In genomic region chr1:187604691-187605310, GRCm38 (mm10) we compare ENCODE assay signal across 10 mouse cellular contexts. TPM values are rescaled to one million over a fixed set of nuclear protein-coding genes. Genes with fewer than 3 reads are reported as not detected.
DNase-seq lines count a peak whose midpoint lies in the region; ATAC-seq lines count a peak whose summit lies in the region.
"Had no signal": no experiment of that assay in that cellular context is flagged by ENCODE, and none has a peak within 500 bp of the region (broad histone marks: within the 10 kb centered on the region; RNA-seq: fewer than 3 reads in every experiment).

No protein-coding gene starts in this region.

- H3K9ac ChIP-seq in heart, embryonic 12.5 days: no peak overlapping the region
- no peak overlapping the region for H3K9ac ChIP-seq in hindbrain, embryonic 12.5 days
- no peak overlapping the region for H3K9ac ChIP-seq in midbrain, embryonic 14.5 days (replicated peaks; ENCODE audit: low read length)

- no peak for ATAC-seq in heart, embryonic 12.5 days (ENCODE audit: insufficient number of reproducible peaks, low FRiP score)
- ATAC-seq in hindbrain, embryonic 12.5 days (ENCODE audit: low FRiP score): no peak
- no peak for ATAC-seq in midbrain, embryonic 14.5 days (ENCODE audit: low FRiP score, low TSS enrichment)

- no peak for DNase-seq in heart, postnatal 10 days
- DNase-seq in embryo, embryonic 10 days (ENCODE audit: low spot score): peak; percentile 32
- DNase-seq in midbrain, embryonic 14.5 days: peak; percentile 58
- DNase-seq in T-cell, adult 2 months (ENCODE audit: low spot score): no peak
- DNase-seq in layer of hippocampus, adult 8-10 months (ENCODE audit: low spot score in 2 of 2): no peak
- DNase-seq in left cerebral cortex, adult 11 months (ENCODE audit: low spot score): no peak

- no peaks in the 10 kb centered on the region for H3K36me3 ChIP-seq in heart, embryonic 12.5 days
- H3K36me3 ChIP-seq in hindbrain, embryonic 12.5 days: no peaks in the 10 kb centered on the region
- no peaks in the 10 kb centered on the region for H3K36me3 ChIP-seq in midbrain, embryonic 14.5 days (ENCODE audit: control insufficient read depth, insufficient read depth, low read length)

- H3K27ac ChIP-seq in heart, embryonic 12.5 days (ENCODE audit: poor library complexity, severe bottlenecking): no peak overlapping the region
- H3K27ac ChIP-seq in hindbrain, embryonic 12.5 days: peak overlapping the region; percentile 44; the same call in 1 of the 2 replicates
- no peak overlapping the region for H3K27ac ChIP-seq in midbrain, embryonic 14.5 days (replicated peaks; ENCODE audit: low read depth, low read length)

- H3K4me2 ChIP-seq in heart, embryonic 12.5 days: peak overlapping the region; percentile 84
- peak overlapping the region; percentile 51 for H3K4me2 ChIP-seq in hindbrain, embryonic 12.5 days (replicated peaks)
- peak overlapping the region; percentile 56 for H3K4me2 ChIP-seq in midbrain, embryonic 14.5 days (ENCODE audit: low read length)

- intact Hi-C loops in heart, postnatal 10 days (cut with DNase I): loop anchor here (5.0 to 10.0 kb wide), 2 partner anchors 152 to 370 kb away; no protein-coding TSS in a partner anchor

- 28% methylated on average over 24 of the region's 24 CpGs for WGBS in heart, embryonic 12.5 days
- whole genome bisulfite sequencing in hindbrain, embryonic 12.5 days: 4% methylated on average over 24 of the region's 24 CpGs
- WGBS in midbrain, embryonic 14.5 days: 3% methylated on average over 24 of the region's 24 CpGs

- peaks cover 4% of the 10 kb centered on the region; the same call in 1 of the 2 replicates for H3K9me3 ChIP-seq in heart, embryonic 12.5 days (replicated peaks)
- peaks cover 4% of the 10 kb centered on the region; the same call in 1 of the 2 replicates for H3K9me3 ChIP-seq in hindbrain, embryonic 12.5 days (replicated peaks)
- H3K9me3 ChIP-seq in midbrain, embryonic 14.5 days (ENCODE audit: control insufficient read depth, low read length): no peaks in the 10 kb centered on the region

- H3K4me3 ChIP-seq in heart, embryonic 12.5 days: peak overlapping the region; percentile 34; the same call in 1 of the 2 replicates
- peak overlapping the region; percentile 15; the same call in 1 of the 2 replicates for H3K4me3 ChIP-seq in hindbrain, embryonic 12.5 days
- peak overlapping the region; percentile 23 for H3K4me3 ChIP-seq in midbrain, embryonic 14.5 days (replicated peaks; ENCODE audit: low read depth, low read length)
- H3K4me3 ChIP-seq: myocyte had no signal

- peaks cover 39% of the 10 kb centered on the region for H3K4me1 ChIP-seq in heart, embryonic 12.5 days (replicated peaks)
- peaks cover 50% of the 10 kb centered on the region for H3K4me1 ChIP-seq in hindbrain, embryonic 12.5 days
- H3K4me1 ChIP-seq in midbrain, embryonic 14.5 days (ENCODE audit: control insufficient read depth, insufficient read depth, low read length): peaks cover 37% of the 10 kb centered on the region

- H3K27me3 ChIP-seq in heart, embryonic 12.5 days (replicated peaks): peaks cover 33% of the 10 kb centered on the region
- peaks cover 60% of the 10 kb centered on the region for H3K27me3 ChIP-seq in hindbrain, embryonic 12.5 days
- peaks cover 38% of the 10 kb centered on the region for H3K27me3 ChIP-seq in midbrain, embryonic 14.5 days (ENCODE audit: control insufficient read depth, insufficient read depth, low read length)

RNA-seq across cellular contexts. Expression of gene Esrrg, which starts 3.8 kb away (rescaled TPM):
- polyA plus RNA-seq in heart, embryonic 12.5 days (2016; fragmentation: Nextera tagmentation; extraction: Ambion mirVana): 33.3 and 39.3 TPM in 2 replicates
- total RNA-seq in heart, postnatal 10 days (2021): 10 to 100 TPM; 35.3 to 40.0 TPM
- 17.4 and 19.3 TPM in 2 replicates for polyA plus RNA-seq in hindbrain, embryonic 12.5 days (2016; fragmentation: Nextera tagmentation; extraction: Ambion mirVana)
- polyA plus RNA-seq in midbrain, embryonic 14.5 days (2014; fragmentation: Nextera tagmentation; extraction: Ambion mirVana): 32.8 and 34.5 TPM in 2 replicates
- 10 to 100 TPM; 13.6 to 17.3 (median 14.6) TPM for total RNA-seq in layer of hippocampus, adult 8-10 months (2022)
- polyA plus RNA-seq: C2C12 had no signal

Comparison
In these comparisons a context has a peak if more than half of its experiments do, and no peak if none do; other contexts are left out.
1. DNase-seq: peak in embryo, embryonic 10 days (single experiment) and midbrain, embryonic 14.5 days (single experiment); none in heart, postnatal 10 days (0 of 2), T-cell, adult 2 months (single experiment), layer of hippocampus, adult 8-10 months (0 of 2) and left cerebral cortex, adult 11 months (single experiment).
2. Peak in every context shown above with its lines, with median percentiles within 50 percentile points of each other: H3K4me2 ChIP-seq and H3K4me3 ChIP-seq.